Mouse (Mus musculus) ES-Bruce4 (cell line): ENCODE data around the gene Dnhd1.

ENCODE experiments used
- CTCF ChIP-seq: IDR thresholded peaks from one replicate; pipeline ENCODE4 v1.8.1; 2011; ENCODE audit warnings: low read depth, low read length
- POLR2A ChIP-seq: IDR thresholded peaks from one replicate; pipeline ENCODE4 v1.8.1; 2011; ENCODE audit warnings: low read length; ENCODE audit not compliant: insufficient read depth

DNA sequence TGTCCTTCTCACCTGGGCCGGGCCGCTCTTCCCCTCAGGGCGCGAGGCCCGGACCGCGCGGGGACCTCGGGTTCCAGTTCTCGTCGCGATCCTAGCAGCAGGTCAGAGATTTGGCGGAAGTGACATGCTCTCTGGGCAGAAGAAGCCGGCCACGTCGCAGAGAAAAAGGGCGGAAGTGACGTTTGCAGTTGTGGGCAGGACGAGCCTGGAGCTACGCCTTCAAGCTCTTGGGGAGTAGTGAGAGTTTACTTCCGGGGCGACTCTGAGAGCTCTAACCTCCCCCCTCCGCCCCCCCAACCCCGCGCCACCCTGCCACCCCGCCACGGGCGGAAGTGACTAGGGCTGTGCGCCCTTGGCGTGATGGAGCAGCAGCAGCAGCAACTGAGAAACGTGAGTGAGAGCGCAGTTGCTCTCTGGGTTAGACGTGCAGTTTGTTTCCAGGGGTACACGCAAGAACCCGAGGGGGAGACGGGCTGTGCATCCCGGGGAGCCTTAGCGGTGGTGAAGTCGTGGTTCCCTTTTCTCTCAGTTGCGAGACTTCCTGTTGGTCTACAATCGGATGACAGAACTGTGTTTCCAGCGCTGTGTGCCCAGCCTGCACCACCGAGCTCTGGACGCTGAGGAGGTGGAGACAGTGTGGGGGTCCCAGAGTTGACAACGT, 10.3 kb upstream of the Dnhd1 start, which contains the start of the genes Arfip2 and Gm45799:
- TF ChIP-seq POLR2A (no peak), CTCF (no peak)
